Comparison of ENCODE assay signal across 22 mouse cellular contexts in genomic region chr11:109830368-109830767, GRCm38 (mm10). TPM values are rescaled to one million over a fixed set of nuclear protein-coding genes. Genes with fewer than 3 reads are reported as not detected.
"Had no signal": no experiment of that assay in that cellular context is flagged by ENCODE, and none has a peak within 500 bp of the region (broad histone marks: within the 10 kb centered on the region; RNA-seq: fewer than 3 reads in every experiment).

No protein-coding gene starts in this region.

- DNase-seq: retina, postnatal 1 day; right cerebral cortex, adult 18-20 months; right cerebral cortex, postnatal 14 days; right cerebral cortex, postnatal 25 days; right cerebral cortex, postnatal 4 days; spleen, adult 18-20 months; thymus, adult 18-20 months; thymus, adult 2 months; thymus, postnatal 14 days; thymus, postnatal 25 days; thymus, postnatal 36 days; thymus, postnatal 4 days had no signal

- H3K9ac ChIP-seq: neural tube, embryonic 13.5 days; neural tube, embryonic 15.5 days; stomach, embryonic 15.5 days had no signal

- H3K4me2 ChIP-seq: neural tube, embryonic 13.5 days; neural tube, embryonic 15.5 days; stomach, embryonic 15.5 days had no signal

- H3K4me1 ChIP-seq: neural tube, embryonic 13.5 days; neural tube, embryonic 15.5 days; stomach, embryonic 15.5 days had no signal

- H3K36me3 ChIP-seq: neural tube, embryonic 13.5 days; neural tube, embryonic 15.5 days; stomach, embryonic 15.5 days had no signal

- H3K27me3 ChIP-seq: neural tube, embryonic 13.5 days; neural tube, embryonic 15.5 days; stomach, embryonic 15.5 days had no signal

- H3K27ac ChIP-seq: neural tube, embryonic 13.5 days; neural tube, embryonic 15.5 days; stomach, embryonic 15.5 days; stomach, postnatal 0 days had no signal

- H3K9me3 ChIP-seq: neural tube, embryonic 13.5 days; neural tube, embryonic 15.5 days; stomach, embryonic 15.5 days had no signal

- H3K4me3 ChIP-seq: neural tube, embryonic 13.5 days; neural tube, embryonic 15.5 days; stomach, embryonic 15.5 days had no signal

RNA-seq across cellular contexts. Expression of gene 1700012B07Rik, which starts 2.5 kb away (rescaled TPM):
- total RNA-seq: neutrophil, adult 5-6 weeks had no signal
- polyA plus RNA-seq: neural tube, embryonic 13.5 days; neural tube, embryonic 14.5 days; neural tube, embryonic 15.5 days; small intestine, adult 2 months; spleen, adult 2 months; stomach, embryonic 14.5 days; stomach, embryonic 15.5 days; stomach, embryonic 16.5 days; stomach, postnatal 0 days had no signal
